Mouse (Mus musculus) mouse embryonic stem cell (cell line): ENCODE data around the gene Smcr8.

ENCODE experiments used
- in situ Hi-C, 2 experiments: fragments of 300-500 bp; cut with MboI; formaldehyde crosslinking; loops; 1 replicate in 1 of 2; 3 replicates in 1 of 2; pipeline ENCODE4 v1.14.3; 2019 to 2020; ENCODE audit warnings: low sequenced_read_pairs in 2 of 2, low pct_unique_long_range_greater_than_20kb in 1 of 2, mixed read lengths in 1 of 2; ENCODE audit not compliant: unreplicated experiment in 1 of 2

Smcr8 gene

GRCm38 (mm10) chr11:60827241-60827945 is 50.1 kb downstream of the Smcr8 start:
- in situ Hi-C loops: no loop called here

GRCm38 (mm10) chr11:60828903-60829302 is 51.6 kb downstream of the Smcr8 start:
- in situ Hi-C loops: no loop called here

- in situ Hi-C loops: no loop called here
Measured at GRCm38 (mm10) chr11:60830433-60831052, 53.2 kb downstream of the Smcr8 start, which contains the start of gene Dhrs7b. Dhrs7b (plus strand) TSS chr11:60830631.

- in situ Hi-C loops: no loop called here
Measured at GRCm38 (mm10) chr11:60836897-60837296, 59.6 kb downstream of the Smcr8 start.
